Mouse (Mus musculus): ENCODE data around the gene Ccnf. TPM values are rescaled to one million over a fixed set of nuclear protein-coding genes. Genes with fewer than 3 reads are reported as not detected.

The Ccnf gene
- total and polyA plus RNA-seq, 3 experiments = 65.1 to 87.0 (median 73.4) TPM

- Histone ChIP-seq H3K27me3 (ENCODE audit: insufficient read depth, low read length) (no peaks in the 10 kb centered on the region), H3K4me1 (ENCODE audit: insufficient read depth, low read depth, low read length) (peaks cover 91% of the 10 kb centered on the region), H3K4me3 (ENCODE audit: low read depth, low read length) (no peak overlapping the region), H3K9me3 (replicated peaks) (no peaks in the 10 kb centered on the region), H3K36me3 (replicated peaks) (peaks cover 78% of the 10 kb centered on the region)
- DNase-seq (ENCODE audit: low spot score) = no peak
- TF ChIP-seq GATA2 (IDR thresholded peaks at IDR 0.05; ENCODE audit: borderline replicate concordance, low read depth, low read length) (no peak), POLR2AphosphoS5 (IDR thresholded peaks at IDR 0.05; ENCODE audit: insufficient replicate concordance, low read depth, low read length) (no peak), CTCF (IDR thresholded peaks at IDR 0.05; ENCODE audit: low read depth, low read length) (no peak), TAL1 (conservative IDR thresholded peaks at IDR 0.05; ENCODE audit: low read depth, low read length) (no peak), GATA1 (IDR thresholded peaks at IDR 0.05; ENCODE audit: borderline replicate concordance, low read length) (no peak)
- no peak for ATAC-seq (ENCODE audit: extremely low read depth, insufficient number of reproducible peaks, low FRiP score, poor library complexity, severe bottlenecking)
Observed at GRCm38 (mm10) chr17:24223513-24223912, 27.8 kb downstream of the Ccnf start.

GRCm38 (mm10) chr17:24222653-24223052, 28.6 kb downstream of the Ccnf start:
- DNase-seq (ENCODE audit: low spot score) (no peak), ATAC-seq (ENCODE audit: extremely low read depth, insufficient number of reproducible peaks, low FRiP score, poor library complexity, severe bottlenecking) (no peak)
- peaks cover 92% of the 10 kb centered on the region for H3K4me1 ChIP-seq (ENCODE audit: insufficient read depth, low read depth, low read length)
- no peaks in the 10 kb centered on the region for H3K27me3 ChIP-seq (ENCODE audit: insufficient read depth, low read length)
- H3K36me3 ChIP-seq (replicated peaks) = peaks cover 78% of the 10 kb centered on the region
- no peak for TF ChIP-seq CTCF (IDR thresholded peaks at IDR 0.05; ENCODE audit: low read depth, low read length)
- TF ChIP-seq POLR2AphosphoS5 (IDR thresholded peaks at IDR 0.05; ENCODE audit: insufficient replicate concordance, low read depth, low read length) = no peak
- TF ChIP-seq TAL1 (conservative IDR thresholded peaks at IDR 0.05; ENCODE audit: low read depth, low read length) = no peak
- TF ChIP-seq GATA2 (IDR thresholded peaks at IDR 0.05; ENCODE audit: borderline replicate concordance, low read depth, low read length) = no peak
- no peak for TF ChIP-seq GATA1 (IDR thresholded peaks at IDR 0.05; ENCODE audit: borderline replicate concordance, low read length)
- no peaks in the 10 kb centered on the region for H3K9me3 ChIP-seq (replicated peaks)
- no peak overlapping the region for H3K4me3 ChIP-seq (ENCODE audit: low read depth, low read length)

- Histone ChIP-seq H3K4me1 (ENCODE audit: insufficient read depth, low read depth, low read length) (peaks cover 90% of the 10 kb centered on the region), H3K27me3 (ENCODE audit: insufficient read depth, low read length) (no peaks in the 10 kb centered on the region), H3K36me3 (replicated peaks) (peaks cover 79% of the 10 kb centered on the region), H3K4me3 (ENCODE audit: low read depth, low read length) (peak within 1 kb of the TSS; percentile 98), H3K9me3 (replicated peaks) (no peaks in the 10 kb centered on the region)
- TF ChIP-seq CTCF (IDR thresholded peaks at IDR 0.05; ENCODE audit: low read depth, low read length) = no peak
- TF ChIP-seq GATA2 (IDR thresholded peaks at IDR 0.05; ENCODE audit: borderline replicate concordance, low read depth, low read length) = 0 out of 2 replicates have a peak, but pooled peaks have one; percentile 28
- TF ChIP-seq GATA1 (IDR thresholded peaks at IDR 0.05; ENCODE audit: borderline replicate concordance, low read length) = no peak
- peak; percentile 59 for TF ChIP-seq TAL1 (conservative IDR thresholded peaks at IDR 0.05; ENCODE audit: low read depth, low read length)
- TF ChIP-seq POLR2AphosphoS5 (IDR thresholded peaks at IDR 0.05; ENCODE audit: insufficient replicate concordance, low read depth, low read length) = peak; percentile 34; the same call in 1 of the 2 replicates
- DNase-seq (ENCODE audit: low spot score) (peak; percentile 75), ATAC-seq (ENCODE audit: extremely low read depth, insufficient number of reproducible peaks, low FRiP score, poor library complexity, severe bottlenecking) (peak; percentile 75)
Observed at GRCm38 (mm10) chr17:24220435-24221411, 30.6 kb downstream of the Ccnf start, which contains the start of gene Tedc2. Gene Tedc2, minus strand, starts transcription at chr17:24220851.

- no peak; the same call in 1 of the 2 replicates for ATAC-seq (ENCODE audit: extremely low read depth, insufficient number of reproducible peaks, low FRiP score, poor library complexity, severe bottlenecking)
- TF ChIP-seq POLR2AphosphoS5 (IDR thresholded peaks at IDR 0.05; ENCODE audit: insufficient replicate concordance, low read depth, low read length) (no peak), TAL1 (conservative IDR thresholded peaks at IDR 0.05; ENCODE audit: low read depth, low read length) (no peak), GATA2 (IDR thresholded peaks at IDR 0.05; ENCODE audit: borderline replicate concordance, low read depth, low read length) (no peak), CTCF (IDR thresholded peaks at IDR 0.05; ENCODE audit: low read depth, low read length) (no peak), GATA1 (IDR thresholded peaks at IDR 0.05; ENCODE audit: borderline replicate concordance, low read length) (no peak)
- H3K4me3 ChIP-seq (ENCODE audit: low read depth, low read length) = no peak overlapping the region
- H3K4me1 ChIP-seq (ENCODE audit: insufficient read depth, low read depth, low read length) = peaks cover 77% of the 10 kb centered on the region
- no peak for DNase-seq (ENCODE audit: low spot score)
- peaks cover 68% of the 10 kb centered on the region for H3K36me3 ChIP-seq (replicated peaks)
- no peaks in the 10 kb centered on the region for H3K27me3 ChIP-seq (ENCODE audit: insufficient read depth, low read length)
- H3K9me3 ChIP-seq (replicated peaks) = no peaks in the 10 kb centered on the region
Observed at GRCm38 (mm10) chr17:24216836-24217235, 34.4 kb downstream of the Ccnf start.

DNA sequence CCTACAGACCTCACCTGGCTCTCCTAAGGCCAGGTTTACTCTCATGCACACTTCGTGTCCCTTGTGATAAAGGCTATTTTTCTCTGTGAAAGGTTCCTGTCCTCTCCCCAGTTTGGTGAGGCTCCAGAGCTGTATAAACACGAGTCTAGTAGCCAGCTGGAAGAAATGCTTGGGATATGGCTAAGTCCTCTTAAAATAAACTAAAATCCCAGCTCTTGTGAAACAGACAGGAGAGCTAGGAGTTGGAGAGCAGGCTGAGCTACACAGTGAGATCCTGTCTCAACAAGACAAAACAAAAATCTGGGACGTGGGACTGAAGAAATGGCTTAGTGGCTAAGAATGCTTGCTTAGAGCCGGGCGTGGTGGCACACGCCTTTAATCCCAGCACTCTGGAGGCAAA, 38.1 kb downstream of the Ccnf start:
- no peak for TF ChIP-seq POLR2AphosphoS5 (IDR thresholded peaks at IDR 0.05; ENCODE audit: insufficient replicate concordance, low read depth, low read length)
- no peak for TF ChIP-seq GATA2 (IDR thresholded peaks at IDR 0.05; ENCODE audit: borderline replicate concordance, low read depth, low read length)
- TF ChIP-seq TAL1 (conservative IDR thresholded peaks at IDR 0.05; ENCODE audit: low read depth, low read length) = no peak
- no peak for TF ChIP-seq GATA1 (IDR thresholded peaks at IDR 0.05; ENCODE audit: borderline replicate concordance, low read length)
- no peak for TF ChIP-seq CTCF (IDR thresholded peaks at IDR 0.05; ENCODE audit: low read depth, low read length)
- H3K9me3 ChIP-seq (replicated peaks) = no peaks in the 10 kb centered on the region

DNA sequence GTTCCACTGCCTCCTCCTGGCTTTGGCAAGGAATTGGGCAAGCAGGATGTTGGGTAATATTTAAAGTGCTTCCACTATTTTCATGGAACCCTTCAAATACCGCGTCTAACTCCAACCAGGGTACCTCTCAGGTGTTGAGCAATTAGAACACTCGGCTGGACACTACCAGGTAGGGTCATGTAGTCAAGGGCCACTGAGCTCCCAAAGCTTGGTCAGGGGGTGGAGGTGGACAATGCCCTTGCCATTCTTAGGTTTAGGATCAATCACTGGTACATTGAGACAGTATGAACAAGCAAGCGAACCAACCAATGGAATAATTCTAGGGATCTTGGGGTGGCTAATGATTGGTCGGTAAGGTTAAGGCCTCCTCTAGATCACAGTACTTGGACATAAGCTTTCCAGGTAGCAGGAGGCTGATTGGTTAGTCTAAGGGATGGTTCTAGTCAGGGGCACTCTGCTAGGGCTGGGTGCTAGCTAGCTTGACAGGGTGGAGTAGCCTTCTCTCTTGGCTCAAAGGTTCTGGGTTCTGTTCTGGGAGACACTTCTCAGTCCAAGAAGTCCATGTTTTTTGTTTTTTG, 38.8 kb downstream of the Ccnf start:
- Histone ChIP-seq H3K4me3 (ENCODE audit: low read depth, low read length) (peak overlapping the region; percentile 48; the same call in 1 of the 2 replicates), H3K27me3 (ENCODE audit: insufficient read depth, low read length) (no peaks in the 10 kb centered on the region), H3K9me3 (replicated peaks) (no peaks in the 10 kb centered on the region), H3K36me3 (replicated peaks) (peaks cover 53% of the 10 kb centered on the region), H3K4me1 (ENCODE audit: insufficient read depth, low read depth, low read length) (peaks cover 81% of the 10 kb centered on the region)
- DNase-seq (ENCODE audit: low spot score) = no peak
- ATAC-seq (ENCODE audit: extremely low read depth, insufficient number of reproducible peaks, low FRiP score, poor library complexity, severe bottlenecking) = no peak
- TF ChIP-seq CTCF (IDR thresholded peaks at IDR 0.05; ENCODE audit: low read depth, low read length) = no peak
- no peak for TF ChIP-seq POLR2AphosphoS5 (IDR thresholded peaks at IDR 0.05; ENCODE audit: insufficient replicate concordance, low read depth, low read length)
- no peak for TF ChIP-seq TAL1 (conservative IDR thresholded peaks at IDR 0.05; ENCODE audit: low read depth, low read length)
- TF ChIP-seq GATA2 (IDR thresholded peaks at IDR 0.05; ENCODE audit: borderline replicate concordance, low read depth, low read length) = no peak
- no peak for TF ChIP-seq GATA1 (IDR thresholded peaks at IDR 0.05; ENCODE audit: borderline replicate concordance, low read length)

More for the DNA sequence above, 38.1 kb downstream of the Ccnf start:
- ATAC-seq (ENCODE audit: extremely low read depth, insufficient number of reproducible peaks, low FRiP score, poor library complexity, severe bottlenecking) = no peak
- DNase-seq (ENCODE audit: low spot score) = no peak
- Histone ChIP-seq H3K27me3 (ENCODE audit: insufficient read depth, low read length) (no peaks in the 10 kb centered on the region), H3K36me3 (replicated peaks) (peaks cover 53% of the 10 kb centered on the region), H3K4me1 (ENCODE audit: insufficient read depth, low read depth, low read length) (peaks cover 81% of the 10 kb centered on the region), H3K4me3 (ENCODE audit: low read depth, low read length) (no peak overlapping the region)

Measured in G1E (cell line).